Mouse (Mus musculus) liver, embryonic 15.5 days (tissue): ENCODE measurements around the gene Sla2. TPM values are rescaled to one million over a fixed set of nuclear protein-coding genes. Genes with fewer than 3 reads are reported as not detected.

Experiments used
- ATAC-seq: fragments of 200-750 bp; cut with Nextera tagmentation; 2 replicates; pipeline ENCODE4 v1.8.0; 2017; ENCODE audit warnings: moderate number of reproducible peaks, mild to moderate bottlenecking, moderate library complexity; ENCODE audit not compliant: insufficient read depth
- H3K27ac ChIP-seq: fragments of 300-500 bp; sonication (generic); replicated peaks from 2 replicates; pipeline ENCODE4 v1.5.1; 2015; ENCODE audit warnings: mild to moderate bottlenecking, inconsistent platforms
- H3K27me3 ChIP-seq: fragments of 300-500 bp; sonication (generic); 2 replicates; pipeline ENCODE4 v1.6.1; 2015; ENCODE audit warnings: mild to moderate bottlenecking, inconsistent platforms
- H3K36me3 ChIP-seq: fragments of 300-500 bp; sonication (generic); replicated peaks from 2 replicates; pipeline ENCODE4 v1.6.1; 2015; ENCODE audit warnings: moderate library complexity, mild to moderate bottlenecking, inconsistent platforms
- H3K4me1 ChIP-seq: fragments of 300-500 bp; sonication (generic); replicated peaks from 2 replicates; pipeline ENCODE4 v1.6.1; 2015; ENCODE audit warnings: inconsistent platforms
- H3K4me2 ChIP-seq: fragments of 300-500 bp; sonication (generic); 2 replicates; pipeline ENCODE4 v1.6.1; 2015; ENCODE audit warnings: moderate library complexity, mild to moderate bottlenecking, inconsistent platforms
- H3K4me3 ChIP-seq: fragments of 300-500 bp; sonication (generic); replicated peaks from 2 replicates; pipeline ENCODE4 v1.5.1; 2015; ENCODE audit warnings: mild to moderate bottlenecking, inconsistent platforms
- H3K9ac ChIP-seq: fragments of 300-500 bp; sonication (generic); 2 replicates; pipeline ENCODE4 v1.6.1; 2015; ENCODE audit warnings: moderate library complexity, mild to moderate bottlenecking, inconsistent platforms
- H3K9me3 ChIP-seq: fragments of 300-500 bp; sonication (generic); replicated peaks from 2 replicates; pipeline ENCODE4 v1.6.1; 2016; ENCODE audit warnings: inconsistent platforms
- WGBS: fragments of 180-500 bp; shearing (Covaris S2); methylation state at CpG from one replicate; pipeline ENCODE4 v1.1.7; 2015; ENCODE audit warnings: mixed read lengths; ENCODE audit not compliant: insufficient replicate concordance; 5-methylcytosine and 5-hydroxymethylcytosine counted together
- polyA plus RNA-seq: library from polyadenylated mRNA; unstranded; fragments of >200 nt; fragmentation: Nextera tagmentation; extraction: Ambion mirVana; gene quantifications from 2 replicates; pipeline ENCODE4 v1.2.1, GENCODE M21; 2015

The Sla2 gene
- polyA plus RNA-seq, 1 experiment from 2014 or later = 2.1 TPM

DNA sequence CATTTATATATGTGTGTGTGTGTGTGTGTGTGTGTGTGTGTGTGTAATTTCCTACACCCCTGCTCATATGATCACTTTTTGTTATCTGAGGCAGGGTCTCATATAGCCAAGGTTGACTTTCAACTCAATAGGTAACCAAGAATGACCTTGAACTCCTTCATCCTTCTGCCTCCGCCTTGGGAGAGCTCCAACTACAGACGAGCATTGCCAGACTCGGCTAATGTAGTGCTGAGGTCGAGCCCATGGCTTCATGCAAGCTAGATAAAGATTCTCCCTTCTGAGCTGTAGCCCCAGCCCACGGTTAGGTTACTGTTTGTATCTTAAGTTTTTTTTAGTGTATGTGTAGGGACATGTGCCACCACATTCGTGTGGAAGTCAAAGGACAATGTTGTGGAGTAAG lies 14.9 kb upstream of the Sla2 start:
- 49% methylated on average over 6 of the region's 6 CpGs for WGBS
- peaks cover 26% of the 10 kb centered on the region for H3K4me1 ChIP-seq
- H3K9me3 ChIP-seq = no peaks in the 10 kb centered on the region
- H3K27ac ChIP-seq = no peak overlapping the region
- H3K27me3 ChIP-seq = no peaks in the 10 kb centered on the region
- no peak overlapping the region for H3K4me2 ChIP-seq
- no peaks in the 10 kb centered on the region for H3K36me3 ChIP-seq
- no peak for ATAC-seq
- H3K9ac ChIP-seq = no peak overlapping the region
- H3K4me3 ChIP-seq = no peak overlapping the region

DNA sequence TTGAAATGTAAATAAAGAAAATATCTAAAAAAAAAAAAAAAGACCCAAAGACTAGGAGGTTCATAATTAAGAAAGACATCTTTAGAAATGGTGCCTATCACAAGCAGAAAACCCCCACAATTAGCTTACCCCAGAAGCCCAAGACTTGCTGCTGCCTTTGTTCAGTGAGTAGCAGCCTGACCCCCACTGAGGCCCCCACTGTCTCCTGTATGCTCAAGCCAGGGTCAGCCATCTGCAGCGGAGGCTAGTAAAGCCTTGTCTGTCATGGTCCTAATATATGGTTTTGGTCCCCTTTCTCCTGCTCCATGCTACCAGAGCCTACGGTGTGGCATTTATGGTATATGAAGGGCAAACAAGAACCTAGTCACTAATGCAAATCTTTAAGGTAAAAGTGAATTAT lies 14.4 kb upstream of the Sla2 start:
- no peaks in the 10 kb centered on the region for H3K36me3 ChIP-seq
- no peaks in the 10 kb centered on the region for H3K27me3 ChIP-seq
- no peak for ATAC-seq
- no peak overlapping the region for H3K27ac ChIP-seq
- H3K4me2 ChIP-seq = no peak overlapping the region
- no peak overlapping the region for H3K9ac ChIP-seq
- peaks cover 30% of the 10 kb centered on the region for H3K4me1 ChIP-seq
- no peak overlapping the region for H3K4me3 ChIP-seq
- 84% methylated on average over 2 of the region's 2 CpGs for WGBS
- H3K9me3 ChIP-seq = no peaks in the 10 kb centered on the region

- no peaks in the 10 kb centered on the region for H3K9me3 ChIP-seq
- no peak for ATAC-seq
- WGBS = 53% methylated on average over 4 of the region's 4 CpGs
Observed at GRCm38 (mm10) chr2:156899184-156899583, 12.2 kb upstream of the Sla2 start.

DNA sequence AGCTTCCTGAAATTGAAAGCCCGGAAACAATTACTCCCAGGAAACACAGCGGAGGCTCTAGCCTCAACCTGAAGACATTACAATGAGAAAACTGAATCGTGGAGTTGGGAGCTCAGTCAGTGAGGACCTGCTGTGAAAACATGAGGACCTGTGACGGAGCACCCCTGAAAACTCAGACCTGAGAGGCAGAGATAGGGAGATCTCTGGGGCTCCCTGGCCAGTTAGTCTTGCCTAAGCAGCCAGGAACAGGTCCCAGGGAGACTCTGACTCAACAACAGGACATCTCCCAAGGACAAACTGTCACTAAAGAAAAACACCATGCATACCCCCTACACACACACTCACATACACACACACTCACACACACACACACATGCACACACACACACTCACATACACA lies 11.4 kb upstream of the Sla2 start:
- Histone ChIP-seq H3K4me2 (peak overlapping the region; percentile 18), H3K9ac (peak overlapping the region; percentile 18; the same call in 1 of the 2 replicates)

More at GRCm38 (mm10) chr2:156899184-156899583, 12.2 kb upstream of the Sla2 start:
- Histone ChIP-seq H3K27ac (no peak overlapping the region), H3K4me3 (no peak overlapping the region), H3K36me3 (no peaks in the 10 kb centered on the region), H3K27me3 (no peaks in the 10 kb centered on the region; the same call in 1 of the 2 replicates), H3K4me2 (no peak overlapping the region), H3K4me1 (peaks cover 40% of the 10 kb centered on the region), H3K9ac (no peak overlapping the region)

GRCm38 (mm10) chr2:156897034-156897433 lies 10.0 kb upstream of the Sla2 start:
- peaks cover 42% of the 10 kb centered on the region for H3K4me1 ChIP-seq
- ATAC-seq = no peak
- H3K4me3 ChIP-seq = no peak overlapping the region
- no peaks in the 10 kb centered on the region for H3K36me3 ChIP-seq
- no peaks in the 10 kb centered on the region for H3K9me3 ChIP-seq
- no peak overlapping the region for H3K4me2 ChIP-seq
- no peaks in the 10 kb centered on the region; the same call in 1 of the 2 replicates for H3K27me3 ChIP-seq
- WGBS = 64% methylated on average over 9 of the region's 9 CpGs
- H3K9ac ChIP-seq = no peak overlapping the region
- no peak overlapping the region for H3K27ac ChIP-seq

More for the DNA sequence above, 11.4 kb upstream of the Sla2 start:
- WGBS = 12% methylated on average over 4 of the region's 4 CpGs
- peaks cover 42% of the 10 kb centered on the region for H3K4me1 ChIP-seq
- no peak overlapping the region for H3K27ac ChIP-seq
- ATAC-seq = no peak; the same call in 1 of the 2 replicates
- no peaks in the 10 kb centered on the region for H3K36me3 ChIP-seq
- H3K4me3 ChIP-seq = no peak overlapping the region
- H3K27me3 ChIP-seq = no peaks in the 10 kb centered on the region; the same call in 1 of the 2 replicates
- H3K9me3 ChIP-seq = no peaks in the 10 kb centered on the region

DNA sequence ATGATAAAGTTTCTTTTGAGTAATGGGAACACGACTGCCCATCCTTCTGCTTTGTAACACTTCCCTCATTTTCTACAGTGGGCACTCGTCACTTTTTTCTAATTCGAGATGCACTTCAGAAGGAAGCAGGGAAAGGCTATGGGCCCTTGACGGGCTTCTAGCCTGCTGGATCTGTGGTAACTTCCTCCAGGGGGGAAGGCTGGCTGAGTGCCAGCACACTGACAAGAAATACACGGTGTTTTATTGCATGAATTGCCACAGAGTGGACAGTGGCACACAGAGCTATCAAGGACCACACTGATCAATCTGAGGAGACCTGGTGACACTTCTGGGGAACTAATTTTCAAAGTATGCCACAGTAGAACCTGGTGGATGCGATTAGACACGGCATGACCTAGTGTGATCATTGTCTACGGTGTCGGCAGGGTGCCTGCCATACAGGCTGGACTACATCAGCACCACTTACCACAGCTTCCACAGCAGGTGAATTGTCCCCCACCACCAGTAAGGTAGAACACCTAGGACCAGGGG lies 9.5 kb upstream of the Sla2 start:
- no peak overlapping the region for H3K4me2 ChIP-seq
- H3K4me3 ChIP-seq = no peak overlapping the region
- ATAC-seq = no peak
- peaks cover 42% of the 10 kb centered on the region for H3K4me1 ChIP-seq
- WGBS = 50% methylated on average over 9 of the region's 9 CpGs
- H3K9ac ChIP-seq = no peak overlapping the region
- no peak overlapping the region for H3K27ac ChIP-seq
- H3K27me3 ChIP-seq = no peaks in the 10 kb centered on the region; the same call in 1 of the 2 replicates
- H3K9me3 ChIP-seq = no peaks in the 10 kb centered on the region
- no peaks in the 10 kb centered on the region for H3K36me3 ChIP-seq

DNA sequence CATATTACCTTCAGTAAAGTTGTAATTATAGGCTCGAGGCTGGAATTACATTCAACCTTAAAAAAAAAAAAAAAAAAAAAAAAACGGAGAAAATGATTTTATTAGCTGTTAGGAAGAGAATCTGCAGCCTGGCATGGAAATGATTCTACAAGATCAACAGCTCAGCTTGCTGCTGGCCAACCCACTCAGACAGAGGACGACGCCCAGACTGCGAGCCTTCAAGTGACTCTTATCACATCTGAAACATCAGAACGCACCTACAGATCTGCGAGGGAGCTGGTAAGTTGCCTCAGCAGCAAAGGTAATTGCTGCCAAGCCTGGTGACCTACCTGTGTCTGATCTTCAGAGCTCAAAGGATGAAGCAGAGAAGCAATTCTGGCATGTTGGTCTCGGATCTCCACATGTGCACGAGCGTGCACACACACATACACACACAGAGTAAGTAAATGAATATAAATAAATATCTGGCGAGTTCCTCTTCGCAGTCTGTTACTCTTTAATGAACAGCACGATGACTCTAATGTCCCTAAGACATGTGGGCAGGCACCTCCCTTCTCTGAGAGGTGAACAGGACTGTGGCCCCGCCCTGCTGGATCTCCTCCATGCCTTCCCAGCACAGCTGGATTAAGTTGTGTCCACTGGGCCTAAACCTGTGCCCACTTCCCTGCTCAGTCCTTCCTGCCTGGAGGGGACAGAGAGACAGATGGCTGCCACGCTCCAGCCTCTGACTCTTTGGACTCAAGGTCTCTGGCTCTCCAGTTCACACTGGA lies 7.7 kb upstream of the Sla2 start:
- Histone ChIP-seq H3K4me3 (no peak overlapping the region), H3K27me3 (peaks cover 3% of the 10 kb centered on the region; the same call in 1 of the 2 replicates), H3K4me2 (no peak overlapping the region), H3K27ac (no peak overlapping the region), H3K9me3 (no peaks in the 10 kb centered on the region), H3K4me1 (peaks cover 42% of the 10 kb centered on the region), H3K9ac (no peak overlapping the region), H3K36me3 (no peaks in the 10 kb centered on the region)
- 48% methylated on average over 15 of the region's 15 CpGs for WGBS
- no peak for ATAC-seq

DNA sequence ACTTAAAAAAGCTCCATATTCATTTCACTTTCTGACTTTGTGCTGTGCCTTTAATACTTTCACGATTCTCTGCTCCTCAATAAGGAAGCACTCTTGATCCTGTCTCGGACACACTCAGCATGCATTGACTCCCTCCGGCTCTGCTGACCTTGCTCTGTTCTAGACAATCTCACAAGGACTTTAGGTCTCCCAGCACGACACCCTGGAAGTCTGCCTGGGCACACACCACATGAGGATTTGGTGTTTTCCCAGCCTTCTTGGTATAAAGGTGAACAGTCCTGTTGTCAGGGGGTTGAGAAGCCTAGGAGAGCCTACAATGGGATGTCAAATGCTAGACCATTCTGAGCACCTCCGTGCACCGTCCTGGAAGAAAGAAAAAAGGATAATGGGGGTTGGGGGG lies 5.8 kb upstream of the Sla2 start:
- H3K36me3 ChIP-seq = no peaks in the 10 kb centered on the region
- H3K9ac ChIP-seq = no peak overlapping the region
- no peak overlapping the region for H3K27ac ChIP-seq
- no peak for ATAC-seq
- H3K27me3 ChIP-seq = peaks cover 3% of the 10 kb centered on the region; the same call in 1 of the 2 replicates
- no peaks in the 10 kb centered on the region for H3K9me3 ChIP-seq
- 71% methylated on average over 6 of the region's 6 CpGs for WGBS
- H3K4me2 ChIP-seq = no peak overlapping the region
- H3K4me1 ChIP-seq = peaks cover 24% of the 10 kb centered on the region
- no peak overlapping the region for H3K4me3 ChIP-seq

DNA sequence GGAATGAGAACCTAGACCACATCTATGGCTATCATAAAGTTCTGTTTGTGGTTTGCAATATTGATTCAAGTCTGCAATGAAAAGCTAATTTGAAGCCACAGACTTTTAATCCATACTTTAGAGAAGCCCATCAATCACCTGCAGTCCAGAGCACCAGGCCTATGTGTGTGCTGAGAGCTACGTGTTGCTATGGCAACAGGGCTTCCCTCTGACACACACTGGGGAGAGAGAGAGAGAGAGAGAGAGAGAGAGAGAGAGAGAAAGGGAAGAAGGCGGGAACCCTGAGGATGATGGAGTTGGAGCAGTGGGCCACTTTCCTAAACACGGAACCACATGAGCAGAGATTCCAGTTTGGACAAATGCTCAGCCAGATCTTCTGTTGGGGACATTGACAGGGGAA lies 5.2 kb upstream of the Sla2 start:
- 56% methylated on average over 3 of the region's 3 CpGs for WGBS
- Histone ChIP-seq H3K4me1 (peaks cover 19% of the 10 kb centered on the region), H3K9me3 (no peaks in the 10 kb centered on the region), H3K27me3 (peaks cover 3% of the 10 kb centered on the region; the same call in 1 of the 2 replicates), H3K4me2 (no peak overlapping the region), H3K27ac (no peak overlapping the region), H3K4me3 (no peak overlapping the region), H3K9ac (no peak overlapping the region), H3K36me3 (no peaks in the 10 kb centered on the region)
- no peak for ATAC-seq

DNA sequence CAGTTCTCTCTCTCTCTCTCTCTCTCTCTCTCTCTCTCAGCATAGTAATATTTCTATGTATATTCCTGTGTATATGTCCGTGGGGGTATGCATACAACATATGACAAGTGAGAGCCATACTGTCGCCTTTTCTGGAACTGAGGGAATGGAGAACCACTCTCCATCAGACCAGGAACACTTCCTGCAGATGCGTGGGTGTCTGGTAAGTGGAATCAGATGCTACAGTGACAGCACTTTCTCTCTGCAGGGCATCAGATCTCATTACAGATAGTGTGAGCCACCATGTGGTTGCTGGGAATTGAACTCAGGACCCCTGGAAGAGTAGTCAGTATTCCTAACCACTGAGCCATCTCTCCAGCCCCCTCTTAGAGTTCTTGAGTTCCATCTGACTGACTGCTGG lies 1.5 kb upstream of the Sla2 start:
- no peak overlapping the region for H3K27ac ChIP-seq
- no peaks in the 10 kb centered on the region for H3K36me3 ChIP-seq
- 50% methylated on average over 3 of the region's 3 CpGs for WGBS
- no peak overlapping the region for H3K4me2 ChIP-seq
- no peak overlapping the region for H3K9ac ChIP-seq
- H3K9me3 ChIP-seq = no peaks in the 10 kb centered on the region
- H3K27me3 ChIP-seq = 0 out of 2 replicates have a peak, but pooled peaks cover 3% of the 10 kb centered on the region
- H3K4me1 ChIP-seq = peaks cover 28% of the 10 kb centered on the region
- no peak for ATAC-seq
- no peak overlapping the region for H3K4me3 ChIP-seq

DNA sequence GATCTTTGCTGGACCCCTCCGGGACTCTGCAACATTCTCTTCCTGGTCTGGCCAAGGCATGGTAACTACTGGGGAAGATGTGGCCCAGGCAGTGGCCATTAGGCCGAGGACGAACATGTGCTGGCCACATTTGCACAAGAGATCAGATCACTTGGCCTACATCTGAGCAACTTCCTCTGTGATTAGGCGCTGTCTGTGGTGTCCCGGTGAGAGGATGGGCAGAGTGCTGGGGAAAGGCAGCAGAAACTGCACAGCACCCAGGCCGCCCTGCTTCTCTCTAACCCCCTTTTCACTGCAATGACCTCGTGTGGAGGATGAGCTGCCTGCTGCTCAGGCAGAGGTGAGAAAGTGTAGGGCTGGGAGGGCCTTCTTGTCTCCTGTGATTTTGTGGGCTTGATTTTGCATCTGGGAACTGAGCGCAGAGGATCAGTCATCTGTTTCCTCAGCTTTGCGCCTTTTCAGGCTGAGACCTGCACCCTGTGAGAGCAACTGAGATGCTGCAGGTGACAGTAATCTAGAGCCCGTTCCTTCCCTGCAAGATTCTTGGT lies 834 bp downstream of the Sla2 start:
- no peak for ATAC-seq
- H3K36me3 ChIP-seq = no peaks in the 10 kb centered on the region
- H3K27me3 ChIP-seq = 0 out of 2 replicates have a peak, but pooled peaks cover 3% of the 10 kb centered on the region
- 47% methylated on average over 10 of the region's 10 CpGs for WGBS
- no peak overlapping the region for H3K27ac ChIP-seq
- no peak overlapping the region for H3K4me3 ChIP-seq
- H3K4me1 ChIP-seq = peaks cover 51% of the 10 kb centered on the region
- H3K9me3 ChIP-seq = no peaks in the 10 kb centered on the region
- no peak overlapping the region for H3K4me2 ChIP-seq
- H3K9ac ChIP-seq = no peak overlapping the region
